Mouse (Mus musculus): Measurements from ENCODE around the gene Ccdc134. TPM values are rescaled to one million over a fixed set of nuclear protein-coding genes. Genes with fewer than 3 reads are reported as not detected.

The Ccdc134 gene
- polyA plus RNA-seq, 1 experiment from 2014 or later = 12.7 TPM

- H3K4me1 ChIP-seq (ENCODE audit: control insufficient read depth, insufficient read depth, low read length) = peaks cover 12% of the 10 kb centered on the region
- peaks cover 62% of the 10 kb centered on the region for H3K36me3 ChIP-seq (ENCODE audit: control insufficient read depth, insufficient read depth, low read length)
- ATAC-seq (ENCODE audit: low read depth) = no peak
- no peaks in the 10 kb centered on the region for H3K9me3 ChIP-seq (ENCODE audit: control insufficient read depth, low read length)
- no peak overlapping the region for H3K9ac ChIP-seq (replicated peaks; ENCODE audit: low read depth, low read length)
- WGBS = 97% methylated on average over 9 of the region's 9 CpGs
- H3K27ac ChIP-seq (ENCODE audit: low read depth, low read length) = no peak overlapping the region
- no peak overlapping the region for H3K4me3 ChIP-seq (ENCODE audit: low read depth, low read length)
- no peak overlapping the region for H3K4me2 ChIP-seq (ENCODE audit: low read depth, low read length)
- H3K27me3 ChIP-seq (ENCODE audit: control insufficient read depth, insufficient read depth, low read length) = no peaks in the 10 kb centered on the region
Measured at GRCm38 (mm10) chr15:82175091-82175490, 47.4 kb downstream of the Ccdc134 start.

DNA sequence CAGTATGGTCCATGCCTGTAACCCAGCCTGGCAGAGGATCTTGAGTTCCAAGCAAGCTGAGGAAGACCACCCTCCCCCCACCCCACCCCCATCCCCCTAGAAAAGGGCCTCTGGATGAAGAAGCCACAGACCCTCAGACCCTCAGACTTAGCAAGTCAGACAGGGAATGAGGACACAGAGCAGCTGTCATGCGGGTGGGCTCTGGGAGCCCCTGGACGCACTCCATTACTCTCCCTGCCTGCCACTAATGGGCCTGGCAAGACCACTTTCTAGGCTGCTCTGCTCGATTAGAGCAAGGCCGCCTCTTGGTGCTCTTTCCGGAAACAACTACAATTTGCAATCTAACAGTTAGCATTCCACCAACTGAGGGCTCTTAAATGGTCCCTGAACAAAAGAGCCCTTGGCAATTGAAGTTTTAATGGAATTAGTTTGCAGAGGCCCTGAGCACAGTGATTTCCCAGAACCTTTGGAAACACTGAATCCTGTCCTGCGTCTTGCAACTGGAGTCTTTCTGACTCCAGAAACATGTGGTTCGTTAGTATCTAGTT, 50.1 kb downstream of the Ccdc134 start:
- H3K4me2 ChIP-seq (ENCODE audit: low read depth, low read length) = no peak overlapping the region
- no peak overlapping the region for H3K9ac ChIP-seq (replicated peaks; ENCODE audit: low read depth, low read length)
- no peaks in the 10 kb centered on the region for H3K27me3 ChIP-seq (ENCODE audit: control insufficient read depth, insufficient read depth, low read length)
- H3K9me3 ChIP-seq (ENCODE audit: control insufficient read depth, low read length) = peaks cover 3% of the 10 kb centered on the region; the same call in 1 of the 2 replicates
- WGBS = 51% methylated on average over 7 of the region's 7 CpGs
- no peak for ATAC-seq (ENCODE audit: low read depth)
- no peak overlapping the region for H3K27ac ChIP-seq (ENCODE audit: low read depth, low read length)
- H3K4me3 ChIP-seq (ENCODE audit: low read depth, low read length) = no peak overlapping the region
- peaks cover 78% of the 10 kb centered on the region for H3K36me3 ChIP-seq (ENCODE audit: control insufficient read depth, insufficient read depth, low read length)
- no peaks in the 10 kb centered on the region for H3K4me1 ChIP-seq (ENCODE audit: control insufficient read depth, insufficient read depth, low read length)

DNA sequence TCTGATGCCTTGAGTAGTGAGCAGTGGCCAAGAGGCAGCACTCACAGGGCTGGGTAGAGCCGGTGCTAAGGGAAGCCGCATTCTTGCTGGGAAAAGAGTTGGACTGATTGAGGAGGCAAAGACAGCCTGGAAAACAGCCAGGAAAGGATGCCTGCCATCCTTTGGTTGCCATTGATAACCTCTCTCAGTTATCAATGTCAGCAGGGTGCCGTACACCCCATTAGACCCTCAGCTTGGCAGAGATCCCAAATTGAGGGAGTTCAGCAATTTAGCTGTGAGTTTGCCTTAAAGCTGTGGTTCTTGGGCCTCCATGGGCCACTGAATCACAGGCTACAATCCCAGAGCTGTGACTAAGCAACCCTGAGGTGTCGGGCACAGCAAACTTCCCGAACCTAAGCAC, 53.4 kb downstream of the Ccdc134 start:
- H3K27ac ChIP-seq (ENCODE audit: low read depth, low read length) = no peak overlapping the region
- H3K36me3 ChIP-seq (ENCODE audit: control insufficient read depth, insufficient read depth, low read length) = peaks cover 92% of the 10 kb centered on the region
- no peak for ATAC-seq (ENCODE audit: low read depth)
- H3K4me1 ChIP-seq (ENCODE audit: control insufficient read depth, insufficient read depth, low read length) = no peaks in the 10 kb centered on the region
- H3K9me3 ChIP-seq (ENCODE audit: control insufficient read depth, low read length) = peaks cover 3% of the 10 kb centered on the region; the same call in 1 of the 2 replicates
- no peak overlapping the region for H3K4me3 ChIP-seq (ENCODE audit: low read depth, low read length)
- H3K9ac ChIP-seq (replicated peaks; ENCODE audit: low read depth, low read length) = no peak overlapping the region
- WGBS = 87% methylated on average over 5 of the region's 5 CpGs
- H3K4me2 ChIP-seq (ENCODE audit: low read depth, low read length) = no peak overlapping the region
- no peaks in the 10 kb centered on the region for H3K27me3 ChIP-seq (ENCODE audit: control insufficient read depth, insufficient read depth, low read length)

DNA sequence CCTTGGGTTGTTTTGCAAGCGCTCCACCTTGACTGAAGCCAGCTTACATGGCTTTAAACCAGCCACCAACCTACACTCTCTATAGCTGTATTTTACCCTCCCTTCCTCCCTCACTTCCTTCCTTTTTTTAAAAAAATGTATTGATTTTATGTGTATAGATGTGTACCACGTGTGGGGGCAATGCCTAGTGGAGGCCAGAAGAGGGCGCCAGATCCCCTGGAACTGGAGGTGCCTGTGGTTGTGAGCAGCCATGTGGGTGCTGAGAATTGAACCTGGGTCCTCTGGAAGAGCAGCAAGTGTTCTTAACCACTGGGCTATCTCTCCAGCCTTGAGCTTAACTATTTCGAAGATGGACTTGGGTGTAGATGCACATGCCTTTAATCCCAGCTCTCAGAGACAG, 54.6 kb downstream of the Ccdc134 start:
- no peak for ATAC-seq (ENCODE audit: low read depth)
- Histone ChIP-seq H3K27ac (ENCODE audit: low read depth, low read length) (no peak overlapping the region), H3K4me3 (ENCODE audit: low read depth, low read length) (no peak overlapping the region)

DNA sequence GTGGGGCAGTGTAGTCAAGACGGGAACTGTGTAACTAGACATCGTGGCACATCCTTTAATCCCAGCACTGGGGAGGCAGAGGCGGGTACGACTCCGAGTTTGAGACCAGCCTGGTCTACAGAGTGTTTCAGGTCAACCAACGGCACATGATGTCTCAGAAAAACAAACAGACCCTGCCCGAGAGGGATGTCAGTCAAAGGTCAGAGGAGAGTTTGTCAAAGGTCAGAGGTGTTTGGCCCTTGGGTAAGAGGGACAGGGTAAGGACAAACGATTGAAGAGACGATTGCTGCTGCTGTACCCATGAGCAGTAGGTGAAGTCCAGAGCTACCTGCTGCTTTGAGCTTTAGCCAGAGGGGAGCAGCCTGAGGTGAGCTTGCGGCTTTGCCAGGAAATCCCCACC, 55.9 kb downstream of the Ccdc134 start:
- Histone ChIP-seq H3K9me3 (ENCODE audit: control insufficient read depth, low read length) (peaks cover 3% of the 10 kb centered on the region; the same call in 1 of the 2 replicates), H3K27ac (ENCODE audit: low read depth, low read length) (no peak overlapping the region), H3K27me3 (ENCODE audit: control insufficient read depth, insufficient read depth, low read length) (no peaks in the 10 kb centered on the region), H3K4me3 (ENCODE audit: low read depth, low read length) (no peak overlapping the region), H3K4me2 (ENCODE audit: low read depth, low read length) (no peak overlapping the region), H3K36me3 (ENCODE audit: control insufficient read depth, insufficient read depth, low read length) (peaks cover 90% of the 10 kb centered on the region), H3K4me1 (ENCODE audit: control insufficient read depth, insufficient read depth, low read length) (no peaks in the 10 kb centered on the region), H3K9ac (replicated peaks; ENCODE audit: low read depth, low read length) (no peak overlapping the region)
- ATAC-seq (ENCODE audit: low read depth) = no peak
- 83% methylated on average over 10 of the region's 10 CpGs for WGBS

More for the DNA sequence above, 54.6 kb downstream of the Ccdc134 start:
- Histone ChIP-seq H3K36me3 (ENCODE audit: control insufficient read depth, insufficient read depth, low read length) (peaks cover 94% of the 10 kb centered on the region), H3K9ac (replicated peaks; ENCODE audit: low read depth, low read length) (no peak overlapping the region), H3K27me3 (ENCODE audit: control insufficient read depth, insufficient read depth, low read length) (no peaks in the 10 kb centered on the region), H3K4me2 (ENCODE audit: low read depth, low read length) (no peak overlapping the region), H3K9me3 (ENCODE audit: control insufficient read depth, low read length) (peaks cover 3% of the 10 kb centered on the region; the same call in 1 of the 2 replicates), H3K4me1 (ENCODE audit: control insufficient read depth, insufficient read depth, low read length) (no peaks in the 10 kb centered on the region)
- 97% methylated on average over 4 of the region's 4 CpGs for WGBS

DNA sequence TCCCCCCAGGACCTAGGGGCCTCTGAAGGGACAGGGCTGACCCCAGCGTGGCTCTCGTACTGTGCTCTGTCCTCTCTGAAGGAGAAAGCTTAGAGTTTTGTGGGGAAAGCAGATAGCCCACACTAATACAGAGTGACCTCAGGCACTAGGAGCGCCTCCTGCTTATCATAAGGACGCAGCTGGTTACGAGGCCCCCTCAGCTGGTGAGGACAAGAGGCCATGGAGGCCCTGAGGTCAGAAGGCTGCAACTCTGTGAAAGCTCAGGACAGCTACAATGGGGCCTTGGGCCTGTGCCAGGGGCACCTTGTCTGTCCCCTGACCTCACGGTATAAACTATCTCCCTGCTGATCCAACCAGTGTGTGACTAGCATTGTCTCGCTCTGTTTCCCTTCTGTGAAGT, 56.5 kb downstream of the Ccdc134 start:
- H3K36me3 ChIP-seq (ENCODE audit: control insufficient read depth, insufficient read depth, low read length) = peaks cover 85% of the 10 kb centered on the region
- 85% methylated on average over 7 of the region's 7 CpGs for WGBS

GRCm38 (mm10) chr15:82184656-82185055, 56.9 kb downstream of the Ccdc134 start:
- no peak overlapping the region for H3K9ac ChIP-seq (replicated peaks; ENCODE audit: low read depth, low read length)
- H3K4me1 ChIP-seq (ENCODE audit: control insufficient read depth, insufficient read depth, low read length) = no peaks in the 10 kb centered on the region
- H3K9me3 ChIP-seq (ENCODE audit: control insufficient read depth, low read length) = peaks cover 3% of the 10 kb centered on the region; the same call in 1 of the 2 replicates
- H3K4me3 ChIP-seq (ENCODE audit: low read depth, low read length) = no peak overlapping the region
- 89% methylated on average over 10 of the region's 10 CpGs for WGBS
- H3K36me3 ChIP-seq (ENCODE audit: control insufficient read depth, insufficient read depth, low read length) = peaks cover 83% of the 10 kb centered on the region
- H3K27ac ChIP-seq (ENCODE audit: low read depth, low read length) = no peak overlapping the region
- H3K27me3 ChIP-seq (ENCODE audit: control insufficient read depth, insufficient read depth, low read length) = no peaks in the 10 kb centered on the region
- ATAC-seq (ENCODE audit: low read depth) = no peak
- no peak overlapping the region for H3K4me2 ChIP-seq (ENCODE audit: low read depth, low read length)

More for the DNA sequence above, 56.5 kb downstream of the Ccdc134 start:
- no peaks in the 10 kb centered on the region for H3K27me3 ChIP-seq (ENCODE audit: control insufficient read depth, insufficient read depth, low read length)
- no peak for ATAC-seq (ENCODE audit: low read depth)
- peaks cover 3% of the 10 kb centered on the region; the same call in 1 of the 2 replicates for H3K9me3 ChIP-seq (ENCODE audit: control insufficient read depth, low read length)
- H3K4me3 ChIP-seq (ENCODE audit: low read depth, low read length) = no peak overlapping the region
- no peak overlapping the region for H3K27ac ChIP-seq (ENCODE audit: low read depth, low read length)
- no peaks in the 10 kb centered on the region for H3K4me1 ChIP-seq (ENCODE audit: control insufficient read depth, insufficient read depth, low read length)
- H3K4me2 ChIP-seq (ENCODE audit: low read depth, low read length) = no peak overlapping the region
- no peak overlapping the region for H3K9ac ChIP-seq (replicated peaks; ENCODE audit: low read depth, low read length)

GRCm38 (mm10) chr15:82185062-82185783, 57.5 kb downstream of the Ccdc134 start:
- no peak overlapping the region for H3K9ac ChIP-seq (replicated peaks; ENCODE audit: low read depth, low read length)
- ATAC-seq (ENCODE audit: low read depth) = no peak
- 87% methylated on average over 14 of the region's 14 CpGs for WGBS

DNA sequence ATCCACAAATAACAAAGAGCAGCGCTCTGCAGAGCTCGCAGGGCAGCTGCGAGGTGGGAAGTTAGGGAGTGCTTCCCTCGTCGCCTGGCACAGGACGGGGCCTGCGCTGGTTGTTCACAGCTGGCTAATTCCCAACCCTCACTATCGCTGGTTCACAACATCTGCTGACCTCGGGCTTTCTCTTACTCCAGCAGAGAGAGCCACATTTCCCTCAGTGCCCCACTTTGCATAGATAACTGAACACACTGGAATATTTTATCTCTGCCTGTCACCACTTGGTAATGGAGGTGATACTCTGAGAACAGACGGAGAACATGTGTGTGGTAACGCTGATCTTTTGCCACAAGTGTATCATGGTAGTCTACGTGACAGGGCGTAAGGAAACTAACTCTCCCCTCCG, 58.4 kb downstream of the Ccdc134 start:
- no peaks in the 10 kb centered on the region for H3K4me1 ChIP-seq (ENCODE audit: control insufficient read depth, insufficient read depth, low read length)
- whole genome bisulfite sequencing = 83% methylated on average over 14 of the region's 14 CpGs
- ATAC-seq (ENCODE audit: low read depth) = no peak
- no peaks in the 10 kb centered on the region for H3K27me3 ChIP-seq (ENCODE audit: control insufficient read depth, insufficient read depth, low read length)
- no peak overlapping the region for H3K4me3 ChIP-seq (ENCODE audit: low read depth, low read length)
- no peak overlapping the region for H3K4me2 ChIP-seq (ENCODE audit: low read depth, low read length)
- peaks cover 3% of the 10 kb centered on the region; the same call in 1 of the 2 replicates for H3K9me3 ChIP-seq (ENCODE audit: control insufficient read depth, low read length)
- no peak overlapping the region for H3K9ac ChIP-seq (replicated peaks; ENCODE audit: low read depth, low read length)
- H3K27ac ChIP-seq (ENCODE audit: low read depth, low read length) = no peak overlapping the region
- peaks cover 69% of the 10 kb centered on the region for H3K36me3 ChIP-seq (ENCODE audit: control insufficient read depth, insufficient read depth, low read length)

More at GRCm38 (mm10) chr15:82185062-82185783, 57.5 kb downstream of the Ccdc134 start:
- no peak overlapping the region for H3K4me3 ChIP-seq (ENCODE audit: low read depth, low read length)
- H3K36me3 ChIP-seq (ENCODE audit: control insufficient read depth, insufficient read depth, low read length) = peaks cover 78% of the 10 kb centered on the region
- no peaks in the 10 kb centered on the region for H3K27me3 ChIP-seq (ENCODE audit: control insufficient read depth, insufficient read depth, low read length)
- H3K4me1 ChIP-seq (ENCODE audit: control insufficient read depth, insufficient read depth, low read length) = no peaks in the 10 kb centered on the region
- no peak overlapping the region for H3K4me2 ChIP-seq (ENCODE audit: low read depth, low read length)
- peaks cover 3% of the 10 kb centered on the region; the same call in 1 of the 2 replicates for H3K9me3 ChIP-seq (ENCODE audit: control insufficient read depth, low read length)
- H3K27ac ChIP-seq (ENCODE audit: low read depth, low read length) = no peak overlapping the region

All from neural tube, embryonic 14.5 days (tissue).